Mouse (Mus musculus) forebrain, embryonic 16.5 days (tissue): ENCODE measurements around the gene Selenoi. TPM values are rescaled to one million over a fixed set of nuclear protein-coding genes. Genes with fewer than 3 reads are reported as not detected.

Source experiments
- ATAC-seq: fragments of 200-750 bp; cut with Nextera tagmentation; 2 replicates; pipeline ENCODE4 v1.8.0; 2017; ENCODE audit warnings: mild to moderate bottlenecking, moderate library complexity
- H3K27ac ChIP-seq: fragments of 300-500 bp; sonication (generic); 2 replicates; pipeline ENCODE4 v1.5.1; 2014; ENCODE audit warnings: low read length, control low read depth
- H3K27me3 ChIP-seq: fragments of 300-500 bp; sonication (generic); replicated peaks from 2 replicates; pipeline ENCODE4 v1.6.1; 2014; ENCODE audit warnings: low read length; ENCODE audit not compliant: control insufficient read depth, insufficient read depth
- H3K36me3 ChIP-seq: fragments of 300-500 bp; sonication (generic); 2 replicates; pipeline ENCODE4 v1.6.1; 2014; ENCODE audit not compliant: control insufficient read depth, insufficient read depth
- H3K4me1 ChIP-seq: fragments of 300-500 bp; sonication (generic); replicated peaks from 2 replicates; pipeline ENCODE4 v1.6.1; 2014; ENCODE audit warnings: low read length; ENCODE audit not compliant: control insufficient read depth, insufficient read depth
- H3K4me2 ChIP-seq: fragments of 300-500 bp; sonication (generic); 2 replicates; pipeline ENCODE4 v1.6.1; 2014; ENCODE audit warnings: mild to moderate bottlenecking, low read length, control low read depth
- H3K4me3 ChIP-seq: fragments of 300-500 bp; sonication (generic); replicated peaks from 2 replicates; pipeline ENCODE4 v1.5.1; 2014; ENCODE audit warnings: mild to moderate bottlenecking, low read length, control low read depth
- H3K9ac ChIP-seq: fragments of 300-500 bp; sonication (generic); replicated peaks from 2 replicates; pipeline ENCODE4 v1.6.1; 2014; ENCODE audit warnings: low read depth, low read length, control low read depth
- H3K9me3 ChIP-seq: fragments of 300-500 bp; sonication (generic); 2 replicates; pipeline ENCODE4 v1.6.1; 2016; ENCODE audit warnings: low read length; ENCODE audit not compliant: control insufficient read depth
- WGBS: fragments of 180-500 bp; shearing (Covaris S2); extraction: QIAGEN DNeasy Blood & Tissue Kit; methylation state at CpG from one replicate; pipeline ENCODE4 v1.1.7; 2014; 5-methylcytosine and 5-hydroxymethylcytosine counted together
- polyA plus RNA-seq: library from polyadenylated mRNA; unstranded; fragments of >200 nt; fragmentation: Nextera tagmentation; extraction: Ambion mirVana; gene quantifications from 2 replicates; pipeline ENCODE4 v1.2.1, GENCODE M21; 2015

Gene Selenoi
- polyA plus RNA-seq, 1 experiment from 2014 or later: 30.1 TPM

- ATAC-seq: no peak
- Histone ChIP-seq H3K4me2 (no peak overlapping the region), H3K27me3 (no peaks in the 10 kb centered on the region), H3K9me3 (no peaks in the 10 kb centered on the region), H3K36me3 (peaks cover 9% of the 10 kb centered on the region), H3K4me3 (no peak overlapping the region), H3K4me1 (no peaks in the 10 kb centered on the region), H3K27ac (no peak overlapping the region), H3K9ac (no peak overlapping the region)
- WGBS: 88% methylated on average over 12 of the region's 12 CpGs
Measured at GRCm38 (mm10) chr5:30255567-30256354, 23.4 kb downstream of the Selenoi start.

GRCm38 (mm10) chr5:30258776-30259175 lies 26.4 kb downstream of the Selenoi start:
- WGBS: 93% methylated on average over 7 of the region's 7 CpGs
- no peak for ATAC-seq
- no peaks in the 10 kb centered on the region for H3K27me3 ChIP-seq
- H3K36me3 ChIP-seq: peaks cover 9% of the 10 kb centered on the region
- no peak overlapping the region for H3K4me2 ChIP-seq
- H3K9ac ChIP-seq: no peak overlapping the region
- no peak overlapping the region for H3K27ac ChIP-seq
- H3K9me3 ChIP-seq: no peaks in the 10 kb centered on the region
- no peak overlapping the region for H3K4me3 ChIP-seq
- no peaks in the 10 kb centered on the region for H3K4me1 ChIP-seq

- no peaks in the 10 kb centered on the region for H3K27me3 ChIP-seq
- peaks cover 15% of the 10 kb centered on the region; the same call in 1 of the 2 replicates for H3K4me1 ChIP-seq
- peak; percentile 63 for ATAC-seq
- H3K36me3 ChIP-seq: peaks cover 7% of the 10 kb centered on the region
- WGBS: 59% methylated on average over 11 of the region's 11 CpGs
- H3K4me2 ChIP-seq: no peak overlapping the region
- no peak overlapping the region for H3K9ac ChIP-seq
- no peak overlapping the region for H3K4me3 ChIP-seq
- peak overlapping the region; percentile 3 for H3K27ac ChIP-seq
- H3K9me3 ChIP-seq: no peaks in the 10 kb centered on the region
Measured at GRCm38 (mm10) chr5:30270571-30271190, 38.3 kb downstream of the Selenoi start.

GRCm38 (mm10) chr5:30271599-30272281 lies 39.4 kb downstream of the Selenoi start:
- peaks cover 2% of the 10 kb centered on the region; the same call in 1 of the 2 replicates for H3K36me3 ChIP-seq
- ATAC-seq: no peak
- no peak overlapping the region for H3K9ac ChIP-seq
- H3K4me2 ChIP-seq: no peak overlapping the region
- no peak overlapping the region for H3K4me3 ChIP-seq
- H3K27ac ChIP-seq: no peak overlapping the region
- H3K4me1 ChIP-seq: peaks cover 15% of the 10 kb centered on the region; the same call in 1 of the 2 replicates
- WGBS: 92% methylated on average over 11 of the region's 11 CpGs
- no peaks in the 10 kb centered on the region for H3K9me3 ChIP-seq
- no peaks in the 10 kb centered on the region for H3K27me3 ChIP-seq

GRCm38 (mm10) chr5:30276361-30276760 lies 44.0 kb downstream of the Selenoi start:
- no peak for ATAC-seq
- Histone ChIP-seq H3K27me3 (no peaks in the 10 kb centered on the region), H3K9ac (no peak overlapping the region), H3K4me2 (no peak overlapping the region), H3K4me3 (no peak overlapping the region), H3K9me3 (no peaks in the 10 kb centered on the region), H3K4me1 (peaks cover 3% of the 10 kb centered on the region), H3K27ac (no peak overlapping the region), H3K36me3 (no peaks in the 10 kb centered on the region)
- WGBS: 91% methylated on average over 2 of the region's 2 CpGs

GRCm38 (mm10) chr5:30278952-30279351 lies 46.6 kb downstream of the Selenoi start:
- WGBS: 87% methylated on average over 3 of the region's 3 CpGs
- H3K4me2 ChIP-seq: no peak overlapping the region
- H3K27me3 ChIP-seq: no peaks in the 10 kb centered on the region
- no peak for ATAC-seq
- peaks cover 3% of the 10 kb centered on the region for H3K4me1 ChIP-seq
- H3K36me3 ChIP-seq: no peaks in the 10 kb centered on the region
- H3K4me3 ChIP-seq: no peak overlapping the region
- H3K9me3 ChIP-seq: no peaks in the 10 kb centered on the region
- no peak overlapping the region for H3K27ac ChIP-seq
- H3K9ac ChIP-seq: no peak overlapping the region

- no peak overlapping the region for H3K4me3 ChIP-seq
- no peaks in the 10 kb centered on the region for H3K36me3 ChIP-seq
- no peak overlapping the region for H3K9ac ChIP-seq
- no peak for ATAC-seq
- H3K4me1 ChIP-seq: peaks cover 3% of the 10 kb centered on the region
- H3K27ac ChIP-seq: no peak overlapping the region
- H3K9me3 ChIP-seq: no peaks in the 10 kb centered on the region
- no peaks in the 10 kb centered on the region for H3K27me3 ChIP-seq
- H3K4me2 ChIP-seq: no peak overlapping the region
- 86% methylated on average over 4 of the region's 4 CpGs for WGBS
Measured at GRCm38 (mm10) chr5:30279446-30279845, 47.1 kb downstream of the Selenoi start.

GRCm38 (mm10) chr5:30280864-30281263 lies 48.5 kb downstream of the Selenoi start:
- Histone ChIP-seq H3K27me3 (no peaks in the 10 kb centered on the region), H3K4me2 (peak overlapping the region; percentile 72), H3K27ac (no peak overlapping the region), H3K4me3 (peak overlapping the region; percentile 53), H3K9me3 (no peaks in the 10 kb centered on the region), H3K4me1 (peaks cover 3% of the 10 kb centered on the region), H3K9ac (peak overlapping the region; percentile 68), H3K36me3 (no peaks in the 10 kb centered on the region)
- WGBS: 36% methylated on average over 9 of the region's 9 CpGs
- ATAC-seq: peak; percentile 34; the same call in 1 of the 2 replicates

GRCm38 (mm10) chr5:30281291-30281732 lies 48.9 kb downstream of the Selenoi start, which contains the start of gene Drc1:
Drc1 (plus strand) TSS chr5:30281388.
- no peak within 1 kb of the TSS for H3K27ac ChIP-seq

More at GRCm38 (mm10) chr5:30281291-30281732, 48.9 kb downstream of the Selenoi start, which contains the start of gene Drc1:
- peak; percentile 96 for ATAC-seq
- peak within 1 kb of the TSS; percentile 72 for H3K4me2 ChIP-seq
- no peaks in the 10 kb centered on the region for H3K27me3 ChIP-seq
- WGBS: 1% methylated on average over 26 of the region's 26 CpGs
- peak within 1 kb of the TSS; percentile 68 for H3K9ac ChIP-seq
- H3K9me3 ChIP-seq: no peaks in the 10 kb centered on the region
- no peaks in the 10 kb centered on the region for H3K36me3 ChIP-seq
- peak within 1 kb of the TSS; percentile 53 for H3K4me3 ChIP-seq
- peaks cover 3% of the 10 kb centered on the region for H3K4me1 ChIP-seq
